Mouse (Mus musculus) thymus, adult 2 months (tissue): ENCODE measurements around the gene Ccdc86.

Experiments
- CTCF ChIP-seq: fragments of 200-500 bp; IDR thresholded peaks from 2 replicates; pipeline ENCODE4 v1.5.1; 2012; ENCODE audit warnings: mild to moderate bottlenecking, control low read depth, low read length, moderate library complexity, borderline replicate concordance; ENCODE audit not compliant: control insufficient read depth, poor library complexity, insufficient read depth; ENCODE audit errors: extremely low read depth
- POLR2A ChIP-seq: fragments of 200-500 bp; IDR thresholded peaks from 2 replicates; pipeline ENCODE4 v1.6.1; 2012; ENCODE audit warnings: mild to moderate bottlenecking, low read length, control low read depth, moderate library complexity; ENCODE audit not compliant: control insufficient read depth, poor library complexity, insufficient read depth; ENCODE audit errors: extremely low read depth

GRCm38 (mm10) chr19:10991911-10992310 is 42.8 kb upstream of the Ccdc86 start:
- TF ChIP-seq CTCF (no peak), POLR2A (no peak)
